Mouse (Mus musculus) neural tube, embryonic 11.5 days (tissue): ENCODE measurements around the gene Mcpt1. TPM values are rescaled to one million over a fixed set of nuclear protein-coding genes. Genes with fewer than 3 reads are reported as not detected.
"Not testable (repeated sequence)": the region's sequence is repeated elsewhere in the genome, so short reads cannot be mapped to it uniquely, and the experiment has no call there.

Experiments used
- ATAC-seq: fragments of 200-750 bp; cut with Nextera tagmentation; 2 replicates; pipeline ENCODE4 v1.8.0; 2017; ENCODE audit warnings: moderate number of reproducible peaks, mild to moderate bottlenecking, moderate TSS enrichment, moderate library complexity; ENCODE audit not compliant: insufficient read depth, low FRiP score, low TSS enrichment
- DNase-seq: peaks from one replicate; pipeline ENCODE4 v3.0.0-alpha.2; 2015; ENCODE audit warnings: low spot score
- H3K27ac ChIP-seq: fragments of 300-500 bp; sonication (generic); 2 replicates; pipeline ENCODE4 v1.5.1; 2014; ENCODE audit warnings: low read depth, mild to moderate bottlenecking, low read length
- H3K27me3 ChIP-seq: fragments of 300-500 bp; sonication (generic); 2 replicates; pipeline ENCODE4 v1.6.1; 2014; ENCODE audit warnings: mild to moderate bottlenecking, low read length, mixed read lengths; ENCODE audit not compliant: control insufficient read depth, insufficient read depth
- H3K36me3 ChIP-seq: fragments of 300-500 bp; sonication (generic); 2 replicates; pipeline ENCODE4 v1.6.1; 2014; ENCODE audit warnings: mild to moderate bottlenecking, low read length, moderate library complexity, mixed read lengths; ENCODE audit not compliant: control insufficient read depth, insufficient read depth
- H3K4me1 ChIP-seq: fragments of 300-500 bp; sonication (generic); 2 replicates; pipeline ENCODE4 v1.6.1; 2014; ENCODE audit warnings: low read length, mixed read lengths; ENCODE audit not compliant: control insufficient read depth, insufficient read depth
- H3K4me2 ChIP-seq: fragments of 300-500 bp; sonication (generic); 2 replicates; pipeline ENCODE4 v1.6.1; 2014; ENCODE audit warnings: low read depth, mild to moderate bottlenecking, moderate library complexity
- H3K4me3 ChIP-seq: fragments of 300-500 bp; sonication (generic); 2 replicates; pipeline ENCODE4 v1.5.1; 2014; ENCODE audit warnings: low read depth, low read length
- H3K9ac ChIP-seq: fragments of 300-500 bp; sonication (generic); 2 replicates; pipeline ENCODE4 v1.6.1; 2014; ENCODE audit warnings: mild to moderate bottlenecking, low read length
- H3K9me3 ChIP-seq: fragments of 300-500 bp; sonication (generic); 2 replicates; pipeline ENCODE4 v1.6.1; 2016; ENCODE audit warnings: low read length; ENCODE audit not compliant: control insufficient read depth
- WGBS: fragments of 180-500 bp; shearing (Covaris S2); extraction: QIAGEN DNeasy Blood & Tissue Kit; methylation state at CpG from one replicate; pipeline ENCODE4 v1.1.7; 2014; 5-methylcytosine and 5-hydroxymethylcytosine counted together
- polyA plus RNA-seq: library from polyadenylated mRNA; unstranded; fragments of >200 nt; fragmentation: Nextera tagmentation; extraction: Ambion mirVana; gene quantifications from 2 replicates; pipeline ENCODE4 v1.2.1, GENCODE M21; 2014

The Mcpt1 gene
- polyA plus RNA-seq: not detected in 2 replicates

DNA sequence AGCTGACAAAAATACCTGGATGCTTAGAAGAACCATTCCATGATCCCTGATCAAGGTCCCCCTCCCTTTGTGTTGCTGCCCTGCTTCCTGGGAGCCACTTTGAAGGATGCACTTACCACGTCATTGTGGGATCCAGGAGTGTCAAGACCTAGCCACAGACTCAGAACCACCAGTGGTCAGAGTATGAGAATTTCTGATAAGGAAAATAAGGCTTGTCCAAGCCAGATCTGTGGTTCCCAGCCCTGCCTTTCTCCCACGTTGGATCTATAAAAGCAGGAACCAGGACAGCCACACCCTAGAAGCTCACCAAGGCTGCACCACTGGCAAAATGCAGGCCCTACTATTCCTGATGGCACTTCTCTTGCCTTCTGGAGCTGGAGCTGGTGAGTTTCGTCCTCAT, at the start of gene Mcpt1:
Gene Mcpt1 (plus strand): TSS at position 301 of the 400 bp plus-strand sequence.
- H3K4me3 ChIP-seq, H3K9me3 ChIP-seq, H3K36me3 ChIP-seq, H3K9ac ChIP-seq, H3K27ac ChIP-seq, H3K4me1 ChIP-seq, H3K27me3 ChIP-seq, ATAC-seq, H3K4me2 ChIP-seq, DNase-seq: not testable (repeated sequence)
- WGBS: 79% methylated on average over 3 of the region's 3 CpGs

DNA sequence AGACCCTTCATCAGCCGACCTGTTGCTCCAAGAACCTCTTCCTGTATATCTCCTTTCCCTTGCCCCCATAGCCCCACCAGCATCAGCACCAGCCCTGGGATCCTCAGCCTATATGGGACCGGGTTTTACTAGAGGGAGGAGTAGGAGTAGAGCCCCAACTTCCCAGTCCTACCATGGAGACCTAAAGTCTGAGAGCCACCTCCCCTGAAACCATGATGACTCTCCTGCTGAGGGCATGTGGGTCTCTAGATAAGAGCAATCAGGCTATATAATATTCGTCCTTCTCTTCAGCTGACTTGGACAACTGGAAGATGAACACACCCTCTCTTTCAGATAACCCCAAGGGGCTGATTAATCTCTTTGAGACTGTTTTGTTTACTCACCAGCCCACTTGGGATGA, 30.3 kb upstream of the Mcpt1 start:
- H3K36me3 ChIP-seq, H3K27me3 ChIP-seq, H3K4me3 ChIP-seq, H3K4me1 ChIP-seq, DNase-seq, H3K27ac ChIP-seq, H3K9ac ChIP-seq, H3K9me3 ChIP-seq, H3K4me2 ChIP-seq, ATAC-seq: not testable (repeated sequence)
- WGBS: 80% methylated on average over 1 of the region's 3 CpGs

DNA sequence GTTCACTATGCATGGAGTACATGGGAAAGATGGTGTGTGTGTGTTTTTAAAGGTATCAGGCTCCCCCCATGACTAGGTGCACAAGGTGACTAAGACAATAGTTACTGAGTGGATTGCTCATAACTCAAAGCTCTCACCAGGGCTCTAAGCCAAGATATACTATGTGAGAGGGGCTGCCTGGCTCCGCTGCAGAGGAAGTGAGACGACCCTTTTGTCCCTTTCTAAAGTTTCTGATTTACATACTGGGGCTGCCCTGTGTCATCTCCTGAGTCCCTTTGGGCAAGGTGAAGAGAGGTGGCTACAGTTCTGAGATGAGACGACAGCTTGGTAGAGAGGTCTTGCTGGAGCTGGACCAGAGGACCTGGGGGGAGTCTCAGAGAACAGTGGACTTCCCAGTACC, 4.6 kb upstream of the Mcpt1 start:
- no peak overlapping the region for H3K4me3 ChIP-seq
- H3K9ac ChIP-seq: no peak overlapping the region
- H3K4me1 ChIP-seq: no peaks in the 10 kb centered on the region
- WGBS: 75% methylated on average over 3 of the region's 3 CpGs
- no peaks in the 10 kb centered on the region for H3K9me3 ChIP-seq
- no peak overlapping the region for H3K4me2 ChIP-seq
- H3K27ac ChIP-seq: no peak overlapping the region
- DNase-seq (no peak), ATAC-seq (no peak)
- no peaks in the 10 kb centered on the region for H3K27me3 ChIP-seq
- no peaks in the 10 kb centered on the region for H3K36me3 ChIP-seq

DNA sequence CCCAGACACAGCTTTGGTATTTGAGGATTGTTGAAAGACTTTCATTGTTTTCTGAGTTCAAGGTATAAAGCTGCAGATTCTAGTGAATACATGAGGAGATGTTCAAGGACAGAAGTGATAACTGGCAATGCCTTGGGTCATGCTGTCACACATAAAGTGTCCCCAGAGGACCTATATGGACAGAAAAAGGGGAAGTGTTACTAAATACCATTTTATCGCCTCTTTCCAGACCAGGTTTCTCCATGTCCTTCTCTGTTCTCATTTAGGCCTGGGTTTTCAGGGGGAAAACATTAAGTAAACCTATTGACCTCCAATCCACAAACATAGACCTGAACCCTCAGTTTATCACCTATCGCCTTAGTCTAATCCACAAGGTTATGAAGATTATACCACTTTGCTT, 3.8 kb upstream of the Mcpt1 start:
- WGBS: 92% methylated on average over 2 of the region's 2 CpGs
- no peak for ATAC-seq
- no peaks in the 10 kb centered on the region for H3K4me1 ChIP-seq
- no peak overlapping the region for H3K9ac ChIP-seq
- no peaks in the 10 kb centered on the region for H3K36me3 ChIP-seq
- no peak for DNase-seq
- H3K27ac ChIP-seq: no peak overlapping the region
- no peaks in the 10 kb centered on the region for H3K27me3 ChIP-seq
- no peak overlapping the region for H3K4me3 ChIP-seq
- H3K4me2 ChIP-seq: no peak overlapping the region
- H3K9me3 ChIP-seq: no peaks in the 10 kb centered on the region

DNA sequence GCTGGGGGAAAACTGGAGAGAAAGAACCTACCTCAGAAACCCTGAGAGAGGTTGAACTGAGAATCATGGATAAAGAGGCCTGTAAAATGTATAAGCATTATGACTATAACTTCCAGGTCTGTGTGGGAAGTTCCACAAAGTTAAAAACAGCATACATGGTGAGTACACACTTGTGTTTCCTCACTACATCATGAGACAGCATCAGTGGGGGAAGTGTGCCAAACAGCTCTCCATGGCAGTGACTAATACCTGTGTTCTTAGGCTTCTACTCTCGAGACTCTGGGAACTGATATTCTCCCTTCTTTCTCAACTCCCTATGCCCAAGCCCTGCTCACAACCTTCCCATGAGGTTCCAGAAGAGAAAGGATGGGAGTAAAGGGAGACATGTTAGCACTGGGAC, 1.7 kb downstream of the Mcpt1 start:
- Histone ChIP-seq H3K4me2 (no peak overlapping the region), H3K4me1 (no peaks in the 10 kb centered on the region), H3K9me3 (no peaks in the 10 kb centered on the region), H3K27me3 (no peaks in the 10 kb centered on the region), H3K4me3 (no peak overlapping the region), H3K27ac (no peak overlapping the region), H3K36me3 (no peaks in the 10 kb centered on the region), H3K9ac (no peak overlapping the region)
- no peak for ATAC-seq
- 81% methylated on average over 1 of the region's 1 CpGs for WGBS
- DNase-seq: no peak

DNA sequence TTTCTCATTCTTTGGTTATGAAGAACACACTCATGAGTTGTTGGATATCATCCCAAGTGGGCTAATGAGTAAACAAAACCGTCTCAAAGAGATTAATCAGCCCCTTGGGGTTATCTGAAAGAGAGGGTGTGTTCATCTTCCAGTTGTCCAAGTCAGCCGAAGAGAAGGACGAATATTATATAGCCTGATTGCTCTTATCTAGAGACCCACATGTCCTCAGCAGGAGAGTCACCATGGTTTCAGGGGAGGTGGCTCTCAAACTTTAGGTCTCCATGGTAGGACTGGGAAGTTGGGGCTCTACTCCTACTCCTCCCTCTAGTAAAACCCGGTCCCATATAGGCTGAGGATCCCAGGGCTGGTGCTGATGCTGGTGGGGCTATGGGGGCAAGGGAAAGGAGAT, 3.5 kb downstream of the Mcpt1 start:
- not testable (repeated sequence) for H3K27ac ChIP-seq, H3K27me3 ChIP-seq, DNase-seq, H3K4me2 ChIP-seq, ATAC-seq, H3K9me3 ChIP-seq, H3K4me1 ChIP-seq, H3K36me3 ChIP-seq, H3K9ac ChIP-seq, H3K4me3 ChIP-seq
- 82% methylated on average over 3 of the region's 4 CpGs for WGBS

DNA sequence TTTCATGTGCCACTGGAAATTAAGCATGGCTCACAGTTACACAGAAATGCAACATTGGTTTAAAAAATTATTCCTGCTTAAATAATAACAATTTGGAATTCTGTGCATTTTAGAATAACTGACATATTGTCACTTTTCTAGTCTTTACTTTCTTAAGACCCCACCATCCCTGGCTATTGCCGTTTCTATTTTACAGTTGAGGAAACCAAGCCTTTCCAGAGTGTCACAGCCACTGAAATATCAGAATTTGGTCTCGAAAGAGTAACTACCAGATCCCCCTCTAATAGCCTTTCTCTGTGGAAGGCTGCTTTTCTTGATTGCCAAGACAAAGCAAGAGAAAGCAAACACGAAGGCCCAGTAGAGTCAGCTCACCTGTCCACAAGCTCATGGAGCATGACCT, 12.6 kb downstream of the Mcpt1 start, which contains the start of gene Mcpt9:
Gene Mcpt9 (minus strand): TSS at position 101 of the 400 bp plus-strand sequence.
- H3K27me3 ChIP-seq: not testable (repeated sequence)
- WGBS: 76% methylated on average over 2 of the region's 3 CpGs

DNA sequence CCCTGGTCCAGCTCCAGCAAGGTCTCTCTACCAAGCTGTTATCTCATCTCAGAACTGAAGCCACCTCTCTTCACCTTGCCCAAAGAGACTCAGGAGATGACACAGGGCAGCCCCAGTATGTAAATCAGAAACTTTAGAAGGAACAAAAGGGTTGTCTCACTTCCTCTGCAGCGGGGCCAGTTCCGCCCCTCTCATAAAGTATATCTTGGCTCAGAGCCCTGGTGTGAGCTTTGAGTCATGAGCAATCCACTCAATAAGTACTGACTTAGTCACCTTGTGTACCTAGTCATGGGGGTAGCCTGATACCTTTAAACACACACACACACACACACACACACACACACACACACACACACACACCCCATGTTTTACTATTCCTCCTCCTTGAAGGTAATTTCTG, 16.7 kb downstream of the Mcpt1 start:
- no peaks in the 10 kb centered on the region for H3K9me3 ChIP-seq
- 91% methylated on average over 2 of the region's 2 CpGs for WGBS
- H3K4me3 ChIP-seq: no peak overlapping the region
- no peaks in the 10 kb centered on the region for H3K27me3 ChIP-seq
- no peak overlapping the region for H3K4me2 ChIP-seq
- H3K9ac ChIP-seq: no peak overlapping the region
- no peaks in the 10 kb centered on the region for H3K4me1 ChIP-seq
- H3K27ac ChIP-seq: no peak overlapping the region
- DNase-seq (no peak), ATAC-seq (no peak)
- H3K36me3 ChIP-seq: no peaks in the 10 kb centered on the region

More for the DNA sequence above, 12.6 kb downstream of the Mcpt1 start, which contains the start of gene Mcpt9:
- H3K4me3 ChIP-seq, H3K9me3 ChIP-seq, ATAC-seq, H3K27ac ChIP-seq, DNase-seq, H3K36me3 ChIP-seq, H3K9ac ChIP-seq, H3K4me2 ChIP-seq, H3K4me1 ChIP-seq: not testable (repeated sequence)

DNA sequence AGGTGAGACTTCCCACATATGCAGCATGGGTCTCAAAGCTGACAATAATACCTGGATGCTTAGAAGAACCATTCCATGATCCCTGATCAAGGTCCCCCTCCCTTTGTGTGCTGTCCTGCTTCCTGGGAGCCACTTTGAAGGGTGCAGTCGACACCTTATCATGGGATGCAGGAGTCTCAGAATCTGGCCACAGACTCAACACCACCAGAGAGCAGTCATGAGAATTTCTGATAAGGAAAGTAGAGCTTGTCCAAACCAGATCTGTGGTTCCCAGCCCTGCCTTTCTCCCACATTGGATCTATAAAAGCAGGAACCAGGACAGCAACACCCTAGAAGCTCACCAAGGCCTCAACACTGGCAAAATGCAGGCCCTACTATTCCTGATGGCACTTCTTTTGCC, 24.0 kb downstream of the Mcpt1 start, which contains the start of gene Mcpt2:
Gene Mcpt2 (plus strand): TSS at position 250 of the 400 bp plus-strand sequence.
- ATAC-seq, H3K36me3 ChIP-seq, H3K9ac ChIP-seq, H3K27me3 ChIP-seq, H3K4me1 ChIP-seq, H3K4me3 ChIP-seq, H3K27ac ChIP-seq, H3K9me3 ChIP-seq, H3K4me2 ChIP-seq, DNase-seq: not testable (repeated sequence)
- 84% methylated on average over 1 of the region's 1 CpGs for WGBS
